Mouse (Mus musculus) C2C12 (cell line): ENCODE data around the gene Map7d1.

Source experiments
- CEBPB ChIP-seq: IDR thresholded peaks from one replicate; pipeline ENCODE4 v1.6.1; 2011; ENCODE audit warnings: low read depth, mild to moderate bottlenecking, control low read depth, moderate library complexity
- CTCF ChIP-seq: IDR thresholded peaks from one replicate; pipeline ENCODE4 v1.5.1; 2011; ENCODE audit not compliant: control insufficient read depth, insufficient read depth, insufficient read length
- FOSL1 ChIP-seq: IDR thresholded peaks from one replicate; pipeline ENCODE4 v1.8.0; 2011; ENCODE audit warnings: mild to moderate bottlenecking, low read length; ENCODE audit not compliant: poor library complexity, insufficient read depth, severe bottlenecking
- MAX ChIP-seq: IDR thresholded peaks from one replicate; pipeline ENCODE4 v1.6.1; 2011; ENCODE audit warnings: mild to moderate bottlenecking, control low read depth
- MYOD1 ChIP-seq: IDR thresholded peaks from one replicate; pipeline ENCODE4 v1.6.1; 2011; ENCODE audit warnings: low read depth; ENCODE audit not compliant: control insufficient read depth, insufficient read length
- MYOG ChIP-seq: IDR thresholded peaks from one replicate; pipeline ENCODE4 v1.6.1; 2011; ENCODE audit not compliant: control insufficient read depth, insufficient read length; ENCODE audit errors: extremely low read depth
- USF1 ChIP-seq: IDR thresholded peaks from one replicate; pipeline ENCODE4 v1.6.1; 2011; ENCODE audit warnings: low read depth, mild to moderate bottlenecking, control low read depth, moderate library complexity

DNA sequence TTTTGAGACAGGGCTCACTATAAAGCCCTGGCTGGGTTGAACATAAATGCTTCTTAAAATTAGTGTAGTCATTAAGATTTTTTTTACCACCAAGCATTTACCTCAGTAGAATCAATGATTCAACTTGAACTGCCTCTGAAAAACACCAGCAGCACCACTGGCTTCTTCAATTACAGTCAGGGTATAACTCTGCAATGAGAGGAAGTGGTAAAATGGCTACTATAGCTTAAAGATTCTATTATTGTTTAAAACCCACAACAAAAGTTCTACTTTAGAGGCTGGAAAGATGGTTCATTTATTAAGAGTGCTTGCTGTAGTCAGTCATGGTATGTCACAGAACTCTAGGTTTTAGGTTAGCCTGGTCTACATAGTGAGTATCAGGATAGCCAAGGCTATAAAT, 61.9 kb downstream of the Map7d1 start:
- TF ChIP-seq CTCF, result no peak
- TF ChIP-seq MAX, result no peak
- TF ChIP-seq USF1, result no peak
- TF ChIP-seq MYOG, result no peak
- TF ChIP-seq CEBPB, result no peak
- no peak for TF ChIP-seq FOSL1
- TF ChIP-seq MYOD1, result no peak
